Mouse (Mus musculus): Measurements from ENCODE around the gene Mad2l2. TPM values are rescaled to one million over a fixed set of nuclear protein-coding genes. Genes with fewer than 3 reads are reported as not detected.
A peak's percentile ranks its signal among the peaks of the same experiment; 100 is the strongest.

The Mad2l2 gene
- total RNA-seq, 1 experiment: 34.0 TPM

DNA sequence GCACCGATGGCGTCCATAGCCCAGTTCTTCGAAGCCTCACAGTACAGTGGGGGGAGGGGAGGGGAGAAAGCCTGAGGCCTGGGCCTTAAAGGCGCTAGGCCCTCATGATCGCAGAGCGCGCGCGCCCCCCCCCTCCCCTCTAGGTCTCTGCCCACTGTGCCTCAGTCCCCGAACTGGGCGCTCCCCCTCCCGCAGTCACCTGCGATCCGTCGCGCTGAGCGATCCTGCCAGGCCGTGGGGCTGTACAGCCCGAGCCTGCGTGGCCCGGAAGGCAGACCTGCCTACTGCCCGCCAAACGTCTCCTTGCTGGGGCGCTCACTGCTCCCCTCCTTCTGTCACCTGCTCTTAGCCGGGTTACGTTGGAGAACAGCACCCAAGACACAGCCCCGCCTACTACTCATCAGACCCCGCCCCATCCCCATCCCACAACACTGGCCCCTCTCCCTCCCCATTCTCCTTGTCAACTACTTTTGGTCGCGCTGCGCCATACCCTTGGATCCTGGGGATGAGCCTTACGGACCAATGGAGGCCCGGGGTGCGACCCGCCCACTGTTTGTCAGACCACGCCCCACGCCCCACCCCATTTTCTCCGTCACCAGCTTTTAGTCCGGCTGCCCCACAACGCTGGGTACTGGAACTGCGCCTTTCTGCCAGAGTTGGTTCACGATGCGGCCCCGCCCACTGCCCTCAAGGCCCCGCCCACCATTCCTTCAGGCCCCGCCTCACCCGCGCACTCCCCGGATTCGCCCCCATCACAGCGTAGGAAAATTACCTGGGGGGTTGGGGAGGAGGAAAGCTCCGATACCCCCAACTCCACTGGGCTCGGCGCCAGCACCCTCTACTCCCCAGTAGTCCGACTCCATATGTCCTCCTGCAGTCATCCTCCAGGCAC, 29.6 kb downstream of the Mad2l2 start:
- H3K9me3 ChIP-seq (ENCODE audit: control insufficient read depth, insufficient read depth, low read depth, low read length): no peaks in the 10 kb centered on the region
- peak; percentile 98 for DNase-seq (ENCODE audit: low read depth, low spot score)
- no peak for TF ChIP-seq CHD2 (IDR thresholded peaks at IDR 0.05; ENCODE audit: low read depth, low read length)
- TF ChIP-seq HCFC1 (IDR thresholded peaks at IDR 0.05; ENCODE audit: borderline replicate concordance, insufficient read depth, low read length): no peak; the same call in 1 of the 2 replicates
- no peak for TF ChIP-seq ZC3H11A (IDR thresholded peaks at IDR 0.05; ENCODE audit: borderline replicate concordance, low read depth, low read length)
- no peak for TF ChIP-seq ZNF384 (IDR thresholded peaks at IDR 0.05; ENCODE audit: low read depth, low read length)
- TF ChIP-seq MAFK (IDR thresholded peaks at IDR 0.05; ENCODE audit: insufficient read depth, low read depth, low read length): no peak
- peaks cover 11% of the 10 kb centered on the region for H3K36me3 ChIP-seq (ENCODE audit: control insufficient read depth, insufficient read depth, low read length, poor library complexity, severe bottlenecking)
- peak overlapping the region; percentile 85 for H3K9ac ChIP-seq (ENCODE audit: insufficient read depth, low read depth, low read length, poor library complexity, severe bottlenecking)
- in situ Hi-C loops (cut with MboI; ENCODE audit: low sequenced_read_pairs in 2 of 2, unreplicated experiment in 2 of 2): no loop called here
- H3K27ac ChIP-seq (ENCODE audit: insufficient read depth, low read depth, low read length, poor library complexity, severe bottlenecking): peak overlapping the region; percentile 64
- peak overlapping the region; percentile 82 to 95 for H3K4me3 ChIP-seq (ENCODE audit: insufficient read depth in 1 of 2, low read depth in 1 of 2, low read length in 2 of 2, poor library complexity in 1 of 2, severe bottlenecking in 1 of 2)
- H3K4me1 ChIP-seq (ENCODE audit: control insufficient read depth in 2 of 2, insufficient read depth in 2 of 2, low read length in 2 of 2, poor library complexity in 1 of 2): peaks cover 3 to 31% of the 10 kb centered on the region in 2 experiments; a peak in 2 of 4 replicates

DNA sequence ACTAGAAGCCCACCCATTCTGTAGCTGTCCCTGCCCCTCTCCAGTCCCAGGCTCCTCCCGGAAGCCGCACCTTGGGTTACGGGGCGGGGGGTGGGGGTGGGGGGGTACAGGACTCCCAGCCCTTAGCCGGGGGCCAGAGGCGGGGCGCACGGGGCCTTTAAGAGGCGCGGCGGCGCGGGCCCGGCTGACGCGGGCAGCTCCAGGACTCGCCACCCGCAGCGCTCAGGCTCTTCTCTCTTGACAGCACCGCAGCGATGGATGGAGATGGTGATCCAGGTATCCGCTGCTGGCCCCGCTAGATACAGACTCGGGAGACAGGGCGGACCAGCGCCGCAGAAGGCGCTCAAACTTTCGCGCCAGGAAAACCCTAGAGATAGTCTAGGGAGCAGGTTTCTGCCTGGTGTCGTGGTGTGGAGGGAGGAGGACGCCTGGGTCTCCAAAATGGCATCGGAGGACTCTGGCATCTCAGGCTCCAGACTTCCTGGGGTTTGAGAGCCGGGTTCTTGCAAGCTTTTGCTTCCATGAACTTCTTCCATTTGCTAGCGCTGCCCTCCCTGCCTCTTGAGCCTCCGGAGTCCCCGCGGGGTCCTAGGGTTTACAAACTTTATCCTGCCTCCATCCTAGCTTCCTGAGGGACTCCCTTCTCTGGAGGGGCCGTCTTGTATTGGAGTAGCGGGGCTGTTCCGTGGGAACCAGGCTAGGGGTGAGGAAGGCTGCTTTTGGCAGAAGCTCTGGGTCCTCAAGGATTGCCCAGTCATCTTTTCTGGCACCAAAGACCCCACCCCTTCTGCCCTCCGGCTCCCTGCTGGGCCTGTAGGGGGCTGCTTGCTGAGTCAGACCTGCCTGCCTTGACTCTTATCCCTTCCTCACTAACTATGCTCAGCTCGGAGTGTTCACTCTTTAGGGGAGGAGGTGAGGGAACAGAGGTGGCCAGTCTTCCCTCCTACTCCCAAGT, 30.5 kb downstream of the Mad2l2 start, which contains the start of the genes Fbxo44 and Fbxo2:
TSS of gene Fbxo44 (minus strand) at position 47 of the 955 bp plus-strand sequence.
TSS of gene Fbxo2 (plus strand) at position 186 of the 955 bp plus-strand sequence.
- H3K9me3 ChIP-seq (ENCODE audit: control insufficient read depth, insufficient read depth, low read depth, low read length): no peaks in the 10 kb centered on the region
- TF ChIP-seq ZC3H11A (IDR thresholded peaks at IDR 0.05; ENCODE audit: borderline replicate concordance, low read depth, low read length): no peak
- TF ChIP-seq ZNF384 (IDR thresholded peaks at IDR 0.05; ENCODE audit: low read depth, low read length): no peak
- TF ChIP-seq CHD2 (IDR thresholded peaks at IDR 0.05; ENCODE audit: low read depth, low read length): no peak
- no peak for TF ChIP-seq HCFC1 (IDR thresholded peaks at IDR 0.05; ENCODE audit: borderline replicate concordance, insufficient read depth, low read length)
- TF ChIP-seq MAFK (IDR thresholded peaks at IDR 0.05; ENCODE audit: insufficient read depth, low read depth, low read length): no peak
- peak within 1 kb of the TSS; percentile 64 for H3K27ac ChIP-seq (ENCODE audit: insufficient read depth, low read depth, low read length, poor library complexity, severe bottlenecking)
- peak within 1 kb of the TSS; percentile 85 for H3K9ac ChIP-seq (ENCODE audit: insufficient read depth, low read depth, low read length, poor library complexity, severe bottlenecking)
- H3K4me3 ChIP-seq (ENCODE audit: insufficient read depth in 1 of 2, low read depth in 1 of 2, low read length in 2 of 2, poor library complexity in 1 of 2, severe bottlenecking in 1 of 2): peak within 1 kb of the TSS; percentile 82 to 95
- in situ Hi-C loops (cut with MboI; ENCODE audit: low sequenced_read_pairs in 2 of 2, unreplicated experiment in 2 of 2): no loop called here
- peaks cover 11% of the 10 kb centered on the region for H3K36me3 ChIP-seq (ENCODE audit: control insufficient read depth, insufficient read depth, low read length, poor library complexity, severe bottlenecking)
- peaks cover 3 to 34% of the 10 kb centered on the region in 2 experiments; a peak in 2 of 4 replicates for H3K4me1 ChIP-seq (ENCODE audit: control insufficient read depth in 2 of 2, insufficient read depth in 2 of 2, low read length in 2 of 2, poor library complexity in 1 of 2)
- DNase-seq (ENCODE audit: low read depth, low spot score): no peak

DNA sequence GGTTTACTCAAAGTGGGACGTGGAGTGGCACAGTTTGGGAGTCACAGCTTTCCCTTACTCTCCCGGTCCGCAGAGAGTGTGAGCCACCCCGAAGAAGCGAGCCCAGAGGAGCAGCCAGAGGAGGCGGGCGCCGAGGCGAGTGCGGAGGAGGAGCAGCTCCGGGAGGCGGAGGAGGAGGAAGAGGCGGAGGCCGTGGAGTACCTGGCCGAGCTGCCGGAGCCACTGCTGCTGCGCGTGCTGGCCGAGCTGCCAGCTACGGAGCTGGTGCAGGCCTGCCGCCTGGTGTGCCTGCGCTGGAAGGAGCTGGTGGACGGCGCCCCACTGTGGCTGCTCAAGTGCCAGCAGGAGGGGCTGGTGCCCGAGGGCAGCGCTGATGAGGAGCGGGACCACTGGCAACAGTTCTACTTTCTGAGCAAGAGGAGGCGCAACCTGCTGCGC, 33.8 kb downstream of the Mad2l2 start:
- Histone ChIP-seq H3K4me3 (ENCODE audit: insufficient read depth in 1 of 2, low read depth in 1 of 2, low read length in 2 of 2, poor library complexity in 1 of 2, severe bottlenecking in 1 of 2) (peak overlapping the region; percentile 44 to 56; a peak in 3 of 4 replicates), H3K9me3 (ENCODE audit: control insufficient read depth, insufficient read depth, low read depth, low read length) (no peaks in the 10 kb centered on the region), H3K4me1 (ENCODE audit: control insufficient read depth in 2 of 2, insufficient read depth in 2 of 2, low read length in 2 of 2, poor library complexity in 1 of 2) (peaks cover 0 to 17% of the 10 kb centered on the region in 2 experiments; a peak in 2 of 4 replicates), H3K27ac (ENCODE audit: insufficient read depth, low read depth, low read length, poor library complexity, severe bottlenecking) (no peak overlapping the region), H3K36me3 (ENCODE audit: control insufficient read depth, insufficient read depth, low read length, poor library complexity, severe bottlenecking) (no peaks in the 10 kb centered on the region), H3K9ac (ENCODE audit: insufficient read depth, low read depth, low read length, poor library complexity, severe bottlenecking) (0 out of 2 replicates have a peak overlapping the region, but pooled peaks have one; percentile 11)
- no peak for DNase-seq (ENCODE audit: low read depth, low spot score)
- TF ChIP-seq MAFK (IDR thresholded peaks at IDR 0.05; ENCODE audit: insufficient read depth, low read depth, low read length): no peak
- in situ Hi-C loops (cut with MboI; ENCODE audit: low sequenced_read_pairs in 2 of 2, unreplicated experiment in 2 of 2): no loop called here

GRCm38 (mm10) chr4:148164461-148164860, 34.3 kb downstream of the Mad2l2 start:
- Histone ChIP-seq H3K36me3 (ENCODE audit: control insufficient read depth, insufficient read depth, low read length, poor library complexity, severe bottlenecking) (no peaks in the 10 kb centered on the region), H3K27ac (ENCODE audit: insufficient read depth, low read depth, low read length, poor library complexity, severe bottlenecking) (no peak overlapping the region), H3K9me3 (ENCODE audit: control insufficient read depth, insufficient read depth, low read depth, low read length) (no peaks in the 10 kb centered on the region), H3K4me1 (ENCODE audit: control insufficient read depth in 2 of 2, insufficient read depth in 2 of 2, low read length in 2 of 2, poor library complexity in 1 of 2) (peaks cover 0 to 19% of the 10 kb centered on the region in 2 experiments; a peak in 2 of 4 replicates), H3K4me3 (ENCODE audit: insufficient read depth in 1 of 2, low read depth in 1 of 2, low read length in 2 of 2, poor library complexity in 1 of 2, severe bottlenecking in 1 of 2) (peak overlapping the region; percentile 44 to 56; a peak in 2 of 4 replicates), H3K9ac (ENCODE audit: insufficient read depth, low read depth, low read length, poor library complexity, severe bottlenecking) (no peak overlapping the region)
- TF ChIP-seq ZC3H11A (IDR thresholded peaks at IDR 0.05; ENCODE audit: borderline replicate concordance, low read depth, low read length): no peak
- no peak for TF ChIP-seq CHD2 (IDR thresholded peaks at IDR 0.05; ENCODE audit: low read depth, low read length)
- TF ChIP-seq MAFK (IDR thresholded peaks at IDR 0.05; ENCODE audit: insufficient read depth, low read depth, low read length): no peak
- no peak for TF ChIP-seq ZNF384 (IDR thresholded peaks at IDR 0.05; ENCODE audit: low read depth, low read length)
- TF ChIP-seq HCFC1 (IDR thresholded peaks at IDR 0.05; ENCODE audit: borderline replicate concordance, insufficient read depth, low read length): no peak
- DNase-seq (ENCODE audit: low read depth, low spot score): no peak
- in situ Hi-C loops (cut with MboI; ENCODE audit: low sequenced_read_pairs in 2 of 2, unreplicated experiment in 2 of 2): no loop called here
